Mouse (Mus musculus) liver (tissue): ENCODE data around the gene Mthfd1.

Experiments
- DNase-seq: peaks from one replicate; pipeline ENCODE4 v3.0.0-alpha.2; 2020; ENCODE audit warnings: mixed read lengths

Gene Mthfd1

DNA sequence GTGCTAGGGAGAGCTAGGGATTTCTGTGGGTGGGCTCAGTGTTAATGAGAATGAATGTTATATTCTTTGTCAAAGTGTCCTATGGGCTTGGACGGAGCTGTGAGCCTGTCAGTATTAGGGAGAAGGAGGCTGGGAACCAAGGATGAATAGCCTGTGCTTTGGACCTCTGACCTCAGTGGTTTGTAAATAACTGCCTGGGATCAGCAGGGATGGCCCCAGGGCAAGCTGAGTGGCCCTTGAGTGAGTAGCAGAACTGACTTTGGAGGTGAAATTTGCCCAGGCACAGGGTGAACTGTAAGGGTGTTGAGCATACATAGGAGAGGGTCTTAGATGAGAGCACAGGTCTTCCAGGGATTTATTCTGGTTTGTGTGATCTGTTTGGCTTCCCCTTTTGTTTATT, 8.8 kb downstream of the Mthfd1 start:
- no peak for DNase-seq

DNA sequence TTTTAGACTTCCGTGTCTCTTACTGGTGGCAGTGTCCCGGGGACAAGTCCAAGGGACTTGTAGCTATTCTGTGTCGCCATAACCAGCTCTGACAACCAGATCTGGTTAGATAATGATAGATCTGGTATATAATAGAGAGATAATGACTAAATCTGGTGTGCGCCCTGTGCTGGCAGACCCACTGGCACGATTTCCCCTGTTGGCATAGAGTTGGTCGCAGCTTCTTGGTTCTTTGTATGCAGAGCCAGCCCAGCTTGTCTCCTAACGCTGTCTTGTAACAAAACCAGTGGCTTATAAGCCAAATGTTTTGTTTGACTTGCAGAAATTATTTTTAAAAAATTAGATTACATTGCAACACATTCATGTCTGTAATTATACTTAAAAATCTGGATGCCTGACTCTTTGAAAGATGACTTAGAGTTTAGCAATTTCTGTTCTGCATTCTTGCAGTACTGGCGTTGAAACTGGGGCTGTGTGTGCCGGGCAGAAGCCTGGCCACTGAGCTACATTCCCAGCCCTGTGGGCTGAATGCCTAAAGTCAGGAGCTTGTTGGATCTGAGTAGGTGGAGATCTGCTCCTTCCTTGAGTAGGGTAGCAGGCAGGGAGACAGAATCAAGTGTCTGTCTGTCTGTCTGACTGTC, 9.3 kb downstream of the Mthfd1 start:
- no peak for DNase-seq

DNA sequence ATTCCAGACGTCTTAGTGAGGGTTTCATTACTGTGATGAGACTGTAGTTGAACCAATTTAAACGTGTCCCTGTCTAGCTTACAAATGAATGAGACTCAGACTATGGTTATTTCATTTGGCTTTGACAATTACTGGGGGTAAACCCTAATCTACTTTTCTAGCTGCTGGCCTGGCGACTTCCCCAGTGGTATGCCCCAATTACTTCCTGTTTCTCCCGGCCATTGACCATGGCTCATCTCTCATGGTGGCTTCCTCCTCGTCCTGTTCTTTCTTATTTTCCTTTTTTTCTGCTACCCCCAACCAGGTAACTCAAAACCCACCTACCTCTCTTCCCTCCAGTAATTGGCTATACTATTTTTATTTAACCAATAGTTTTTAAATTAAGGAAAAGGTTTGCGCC, 9.9 kb downstream of the Mthfd1 start:
- DNase-seq, result no peak

DNA sequence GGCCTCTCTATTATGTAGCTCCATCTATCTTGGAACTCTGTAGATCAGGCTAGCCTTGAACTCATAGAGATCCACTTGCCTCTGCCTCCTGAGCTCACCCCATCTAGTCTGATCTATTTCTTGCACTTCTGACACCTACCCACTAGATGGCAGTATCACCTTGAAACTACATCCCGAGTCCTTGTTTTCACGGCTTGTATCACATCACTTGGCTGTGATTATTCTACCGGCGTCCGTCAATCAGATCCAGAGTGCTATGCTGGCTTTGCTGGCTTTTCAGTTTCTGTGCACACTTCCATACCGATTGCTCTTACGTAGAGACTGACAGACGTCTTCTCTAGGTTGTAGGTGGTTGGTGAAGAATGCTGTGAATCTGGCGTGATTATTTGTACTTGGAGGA, 11.8 kb downstream of the Mthfd1 start:
- DNase-seq, result no peak

DNA sequence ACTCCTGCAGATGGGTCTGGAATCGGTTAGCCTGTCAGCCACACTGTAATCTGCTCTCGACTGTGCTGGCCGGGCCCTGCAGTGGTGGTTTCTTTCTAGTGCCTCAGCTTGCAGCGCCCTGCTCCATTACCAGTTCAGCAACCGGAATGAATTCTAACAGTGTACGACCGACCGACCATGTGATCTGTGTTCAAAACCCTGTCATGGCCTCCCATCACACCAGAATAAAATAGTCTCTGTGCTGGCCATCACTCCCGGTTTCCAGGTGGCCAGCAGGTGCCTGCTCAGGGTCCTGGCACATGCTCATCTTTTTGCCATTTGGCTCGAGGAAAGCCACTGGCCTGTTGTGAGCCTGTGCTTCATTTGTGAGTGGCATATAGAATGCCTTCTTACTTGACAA, 13.6 kb downstream of the Mthfd1 start:
- DNase-seq, result no peak

DNA sequence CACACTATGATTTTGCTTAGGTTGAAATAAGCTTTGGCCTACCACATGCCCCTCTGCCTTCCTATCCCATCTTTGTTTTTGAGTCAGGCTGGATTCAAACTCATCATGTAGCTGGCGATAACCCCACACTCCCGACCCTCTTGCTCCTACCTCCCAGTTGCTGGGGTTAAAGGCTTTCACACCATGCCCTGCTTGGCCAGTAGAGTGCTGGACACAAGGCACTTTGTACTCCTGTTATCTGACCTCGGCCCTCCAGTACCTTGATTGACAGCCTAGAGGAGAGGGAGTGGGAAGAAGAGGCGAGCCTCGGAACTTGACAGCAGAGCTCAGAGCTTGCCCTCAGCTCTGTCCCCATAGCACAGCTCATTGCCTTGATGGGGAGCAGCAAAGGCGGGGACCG, 14.1 kb downstream of the Mthfd1 start:
- DNase-seq, result peak; percentile 25

DNA sequence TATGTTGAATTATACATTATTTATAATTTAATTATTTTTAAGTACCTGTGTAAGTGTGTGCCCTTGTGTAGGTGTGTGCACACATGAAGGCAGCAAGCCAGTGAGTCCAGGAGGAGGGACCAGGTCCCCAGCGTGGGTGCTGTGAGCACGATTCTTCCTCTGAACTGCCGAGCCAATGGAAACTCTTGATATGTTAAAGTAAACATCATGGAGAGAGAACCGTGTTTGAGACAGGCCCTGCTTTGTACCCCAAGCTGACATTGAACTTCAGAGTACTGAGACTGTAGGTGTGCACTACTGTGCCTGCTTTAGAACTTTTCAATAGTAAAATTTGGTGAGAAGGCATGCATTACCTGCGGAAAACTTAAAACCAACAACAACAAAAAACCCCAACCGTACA, 16.4 kb downstream of the Mthfd1 start:
- no peak for DNase-seq

DNA sequence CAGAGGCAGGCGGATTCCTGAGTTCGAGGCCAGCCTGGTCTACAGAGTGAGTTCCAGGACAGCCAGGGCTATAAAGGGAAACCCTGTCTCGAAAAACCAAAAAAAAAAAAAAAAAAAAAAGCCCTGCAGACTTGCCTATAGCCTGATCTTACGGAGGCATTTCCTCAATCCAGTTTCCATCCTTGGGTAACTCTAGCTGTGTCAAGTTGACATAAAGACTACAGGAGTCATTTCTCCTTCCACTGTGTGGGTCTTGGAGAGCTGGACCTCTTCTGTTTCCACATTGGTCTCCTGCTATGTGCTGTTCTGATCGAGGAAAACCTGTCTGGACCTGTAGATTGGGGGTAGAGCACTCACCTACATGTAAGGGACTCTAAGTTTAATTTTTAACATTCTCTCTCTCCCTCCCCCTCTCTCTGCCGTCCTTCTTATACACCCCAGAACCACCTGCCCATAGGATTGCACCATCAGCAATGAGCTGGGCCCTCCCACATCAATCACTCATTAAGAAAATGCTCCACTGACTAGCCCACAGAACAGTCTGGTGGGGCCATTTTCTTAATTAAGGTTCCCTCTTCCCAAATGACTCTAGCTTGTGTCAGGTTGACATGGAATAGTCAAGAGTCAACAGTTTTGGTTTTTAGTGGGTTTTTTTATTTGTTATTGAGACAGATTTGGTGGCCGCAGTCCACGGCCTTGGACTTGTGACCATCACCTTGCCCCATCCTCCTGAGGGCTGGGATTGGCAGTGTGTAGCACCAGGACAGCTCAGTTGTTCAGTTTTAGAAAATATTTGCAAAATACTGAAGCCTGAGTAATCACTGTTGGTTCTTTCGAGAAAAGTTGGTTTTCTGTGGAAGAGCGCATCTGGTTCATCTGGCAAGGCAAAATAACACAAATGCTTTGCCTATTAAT, 17.8 kb downstream of the Mthfd1 start:
- DNase-seq, result no peak

DNA sequence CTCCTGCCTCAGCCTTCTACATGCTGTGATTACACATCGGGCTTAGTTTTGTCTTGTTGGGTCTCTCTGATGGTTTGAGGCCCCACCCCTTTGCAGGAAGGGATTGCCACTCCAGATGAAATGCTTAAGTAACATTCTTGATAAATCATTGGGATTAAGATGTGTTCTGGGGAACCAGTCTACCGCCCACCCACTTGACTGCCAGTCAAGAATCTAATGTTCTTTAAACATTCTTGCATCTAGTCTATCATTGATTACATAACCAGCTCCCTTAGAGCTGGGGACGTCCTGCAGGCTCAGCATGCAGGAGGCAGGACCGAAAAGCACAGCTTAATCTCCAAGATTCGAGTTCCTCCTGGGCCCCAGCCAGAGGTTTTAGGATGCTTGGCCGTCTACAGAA, 23.1 kb downstream of the Mthfd1 start:
- no peak for DNase-seq

DNA sequence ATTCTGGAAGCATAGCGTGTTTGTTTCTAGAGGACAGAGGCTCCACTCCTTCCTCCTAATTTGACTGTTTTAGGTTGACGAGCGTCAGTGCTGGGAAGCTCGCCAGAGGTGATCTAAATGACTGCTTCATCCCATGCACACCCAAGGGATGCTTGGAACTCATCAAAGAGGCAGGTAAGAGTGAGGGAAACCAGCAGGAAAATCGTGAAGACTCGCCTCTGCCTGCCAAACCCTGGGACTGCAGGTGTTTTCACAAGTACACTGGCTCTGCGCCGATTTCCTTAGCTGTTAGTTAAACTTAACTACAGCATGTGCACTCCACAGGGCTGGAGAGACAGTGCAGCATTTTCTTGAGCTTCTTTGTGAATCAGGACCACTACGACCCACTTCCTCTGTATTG, 25.5 kb downstream of the Mthfd1 start:
- no peak for DNase-seq

DNA sequence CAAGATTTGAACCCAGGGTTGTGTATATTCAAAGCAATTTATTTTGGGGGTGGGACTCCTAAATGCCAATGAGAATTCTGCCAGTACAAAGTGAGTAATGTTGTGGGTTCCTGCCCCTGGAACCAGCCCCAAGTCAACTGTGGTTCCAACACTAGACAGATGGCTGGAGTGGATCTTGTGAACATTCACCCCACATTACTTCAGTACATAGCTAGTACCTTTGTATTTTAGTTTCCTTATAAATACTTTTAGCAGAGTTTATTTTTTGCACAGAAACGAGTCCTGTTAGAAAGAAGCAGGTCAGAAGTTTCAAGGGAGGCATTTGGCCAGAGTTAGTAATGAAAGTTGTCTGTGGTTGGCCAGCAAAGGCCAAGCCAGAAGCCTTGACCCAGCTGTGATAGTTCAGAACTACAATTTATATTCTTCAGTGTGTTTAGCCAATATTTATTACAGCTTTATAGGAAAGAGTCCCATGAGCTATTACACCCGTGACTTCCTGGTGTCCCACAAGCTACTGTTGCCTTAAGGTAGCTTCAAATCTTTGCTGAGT, 26.1 kb downstream of the Mthfd1 start:
- no peak for DNase-seq

DNA sequence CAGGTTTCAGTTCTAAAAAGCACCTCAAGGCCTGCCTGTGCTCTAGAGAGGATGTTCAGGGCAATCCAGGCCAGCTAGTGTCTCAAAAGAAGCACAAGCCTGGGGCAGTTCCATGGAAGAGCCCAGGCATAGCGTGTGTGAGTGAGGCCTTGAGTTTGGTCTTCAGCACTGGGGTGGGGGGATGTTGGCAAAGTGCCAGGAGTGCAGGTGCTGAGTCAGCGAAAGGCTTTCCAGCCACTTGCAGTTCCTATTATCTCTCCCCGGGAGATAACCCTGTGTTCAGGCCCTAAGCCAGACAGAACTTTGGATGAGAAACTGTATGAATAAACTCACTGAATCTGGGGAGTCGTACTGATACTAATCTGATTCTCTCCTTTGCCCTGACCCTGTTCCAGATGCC, 27.0 kb downstream of the Mthfd1 start:
- peak; percentile 44 for DNase-seq

DNA sequence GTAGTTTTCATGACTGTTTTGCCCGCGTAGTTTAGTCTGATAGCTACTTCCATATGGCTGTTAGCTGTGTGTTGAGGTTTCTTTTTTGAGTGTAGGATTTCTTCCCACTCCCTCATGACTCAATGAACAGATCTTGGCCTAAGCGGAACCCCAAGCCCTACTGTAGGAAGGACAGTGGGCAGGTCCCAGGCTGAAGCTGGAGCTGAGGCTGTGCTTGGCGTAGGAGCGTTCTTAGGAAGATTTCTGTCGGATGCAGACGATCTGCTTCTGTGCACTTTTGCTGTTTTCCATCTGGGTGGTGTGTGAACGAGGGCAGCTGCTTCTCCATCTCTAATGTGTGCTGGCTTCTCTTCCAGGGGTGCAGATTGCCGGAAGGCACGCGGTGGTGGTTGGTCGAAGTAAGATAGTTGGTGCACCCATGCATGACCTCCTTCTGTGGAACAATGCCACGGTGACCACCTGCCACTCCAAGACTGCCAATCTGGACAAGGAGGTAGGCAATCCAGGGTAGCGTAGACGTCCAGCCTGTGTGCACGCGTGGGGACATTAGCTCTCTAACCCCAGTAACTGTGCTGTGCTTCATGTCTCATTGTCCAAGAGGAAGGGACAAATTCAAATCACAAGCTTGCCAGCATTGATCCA, 27.6 kb downstream of the Mthfd1 start:
- DNase-seq, result no peak

DNA sequence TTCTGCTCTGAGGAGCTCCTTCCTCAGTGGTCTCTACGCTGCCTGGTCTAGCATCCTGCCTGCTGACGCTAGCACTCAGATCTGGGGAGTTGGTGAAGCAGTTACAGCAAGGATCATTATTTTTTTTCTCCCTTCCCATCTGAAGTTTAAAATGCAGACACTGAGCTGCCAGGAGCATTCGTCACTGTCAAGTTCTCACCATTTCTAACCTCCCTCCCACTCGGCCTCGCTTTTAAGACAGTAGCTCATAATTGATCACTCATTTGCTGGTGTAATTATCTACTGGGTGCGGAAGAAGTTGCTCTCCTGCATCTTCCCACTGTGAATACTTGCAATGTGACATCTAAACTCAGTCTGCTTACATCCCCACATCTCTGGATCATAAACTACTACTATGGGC, 30.3 kb downstream of the Mthfd1 start:
- no peak for DNase-seq

DNA sequence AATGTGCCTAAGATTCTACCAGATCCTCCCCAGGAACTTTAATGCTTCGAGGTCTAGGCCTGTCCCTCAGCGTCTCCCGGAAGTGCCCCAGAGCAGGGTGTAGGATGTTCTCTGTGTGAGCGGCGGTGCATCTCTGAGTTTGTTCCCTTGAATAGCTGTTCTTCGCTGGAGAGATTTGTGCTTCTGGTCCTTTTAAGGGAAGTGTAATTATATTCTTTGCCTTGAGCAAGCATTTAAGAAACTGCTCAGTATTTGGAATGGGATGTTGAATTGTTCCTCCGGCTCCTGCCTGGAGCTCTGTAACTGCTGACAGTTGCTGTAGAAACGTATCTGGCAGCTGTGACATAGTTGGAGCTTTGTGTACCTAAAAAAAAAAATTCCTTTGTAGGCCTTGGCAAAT, 32.9 kb downstream of the Mthfd1 start:
- DNase-seq, result no peak

DNA sequence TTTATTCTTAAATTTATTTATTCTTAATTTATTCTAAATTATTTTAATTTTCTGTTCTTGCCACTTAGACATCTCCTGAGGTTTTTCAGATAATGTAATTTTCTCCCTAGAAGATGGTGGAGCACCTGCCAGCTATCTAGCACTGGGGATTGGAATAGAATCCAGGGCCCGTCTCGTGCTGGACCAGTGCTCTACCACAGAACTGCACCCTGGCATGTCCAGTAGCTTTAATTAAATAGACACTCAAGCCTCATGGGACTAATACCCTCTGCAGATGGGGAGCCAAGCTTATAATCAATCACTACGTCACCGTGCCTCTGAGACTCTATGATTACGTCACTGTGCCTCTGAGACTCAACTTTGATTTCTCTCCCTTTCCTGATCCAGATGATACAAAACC, 33.4 kb downstream of the Mthfd1 start:
- no peak for DNase-seq

DNA sequence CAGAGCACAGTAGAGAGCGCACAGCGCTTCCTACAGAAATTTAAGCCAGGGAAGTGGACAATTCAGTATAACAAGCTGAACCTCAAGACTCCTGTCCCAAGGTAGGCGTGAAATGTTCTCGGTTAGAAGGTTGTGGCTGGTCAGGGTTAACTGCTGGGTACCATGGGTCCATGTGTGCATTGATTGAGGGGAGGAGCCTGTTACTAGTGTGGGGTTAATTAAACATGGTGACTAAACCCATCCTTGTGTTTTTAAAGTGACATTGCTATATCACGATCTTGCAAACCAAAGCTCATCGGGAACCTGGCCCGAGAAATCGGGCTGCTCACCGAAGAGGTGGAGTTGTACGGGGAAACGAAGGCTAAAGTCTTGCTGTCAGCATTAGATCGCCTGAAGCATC, 34.3 kb downstream of the Mthfd1 start:
- DNase-seq, result no peak

DNA sequence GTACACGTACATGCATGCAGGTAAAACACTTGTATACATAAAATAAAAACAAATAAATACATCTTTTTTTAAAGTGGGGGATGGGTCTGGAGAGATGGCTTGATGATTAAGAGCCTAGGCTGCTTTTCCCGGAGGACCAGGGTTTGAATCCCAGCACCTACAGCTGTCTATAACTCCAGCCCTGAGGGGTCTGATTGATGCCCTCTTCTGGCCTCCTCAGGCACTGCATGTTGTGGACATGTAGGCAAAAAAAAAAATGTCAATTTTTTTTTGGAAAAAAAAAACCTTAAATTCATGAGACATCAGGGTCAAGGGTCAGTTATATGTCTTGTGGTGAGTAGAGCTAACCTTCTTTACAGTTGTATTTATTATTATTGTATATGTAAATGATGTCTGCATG, 35.2 kb downstream of the Mthfd1 start:
- DNase-seq, result no peak

DNA sequence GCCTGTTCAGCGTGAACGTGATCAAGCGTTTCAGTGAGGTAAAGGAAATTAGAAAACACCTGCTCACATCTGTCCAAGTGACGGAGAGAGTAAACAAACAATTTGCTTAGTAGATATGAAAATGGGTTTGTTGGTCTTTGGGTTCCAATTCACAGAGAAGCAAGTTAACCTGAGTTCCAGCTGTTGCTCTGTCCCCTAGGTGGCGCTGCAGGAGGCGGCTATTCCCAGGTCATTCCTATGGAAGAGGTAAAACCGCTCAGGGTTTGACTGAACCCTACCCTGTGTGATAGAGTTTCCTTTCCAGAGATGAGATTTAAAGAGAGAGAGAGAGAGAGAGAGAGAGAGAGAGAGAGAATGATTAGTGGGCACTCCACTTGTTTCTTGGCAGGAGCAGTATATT, 38.1 kb downstream of the Mthfd1 start:
- DNase-seq, result peak; percentile 71

DNA sequence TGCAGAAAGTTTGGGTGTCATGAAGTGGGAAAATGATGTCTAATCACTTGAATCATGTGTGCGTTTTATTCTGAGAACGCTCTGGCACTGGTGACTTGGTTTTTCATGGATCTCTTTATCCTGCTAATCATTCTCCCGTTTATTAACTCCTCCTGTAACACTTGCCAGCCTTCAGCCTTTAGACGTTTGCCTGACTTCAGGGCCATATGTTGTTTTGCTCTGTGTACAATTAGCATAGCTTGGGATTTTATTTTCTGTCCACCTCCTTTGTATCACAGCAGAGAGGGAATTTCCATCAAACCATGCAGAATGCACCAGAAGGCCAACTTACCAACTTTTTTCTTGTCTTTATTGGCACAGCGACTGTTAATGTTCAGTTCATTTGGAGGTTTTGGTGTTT, 42.7 kb downstream of the Mthfd1 start:
- DNase-seq, result no peak

DNA sequence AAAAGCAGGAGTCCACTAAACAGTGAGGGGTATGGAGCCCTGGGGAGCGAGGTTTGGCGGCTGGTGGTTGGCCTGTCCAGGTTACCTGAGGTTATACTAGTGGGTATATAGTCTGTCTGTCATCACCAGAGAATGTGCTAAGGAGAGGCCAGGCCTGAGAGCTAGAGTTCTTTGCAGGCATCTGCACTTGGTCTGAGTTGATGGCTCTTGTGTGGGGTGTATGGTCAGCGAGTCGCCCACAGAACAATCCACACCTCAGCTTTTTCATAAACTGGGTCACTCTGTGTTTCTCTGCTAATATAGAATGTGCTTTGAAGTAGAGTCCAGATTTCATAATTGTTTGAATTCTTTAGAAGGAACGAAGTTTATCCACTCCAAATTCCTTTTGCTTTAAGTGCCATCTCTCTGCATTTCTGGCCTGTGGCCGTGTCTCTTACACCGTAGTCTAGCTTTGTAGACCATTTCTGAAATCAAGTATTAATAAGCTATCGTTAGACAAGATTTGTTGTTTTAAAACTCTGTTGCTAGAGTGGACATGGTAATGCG, 44.3 kb downstream of the Mthfd1 start:
- no peak for DNase-seq

DNA sequence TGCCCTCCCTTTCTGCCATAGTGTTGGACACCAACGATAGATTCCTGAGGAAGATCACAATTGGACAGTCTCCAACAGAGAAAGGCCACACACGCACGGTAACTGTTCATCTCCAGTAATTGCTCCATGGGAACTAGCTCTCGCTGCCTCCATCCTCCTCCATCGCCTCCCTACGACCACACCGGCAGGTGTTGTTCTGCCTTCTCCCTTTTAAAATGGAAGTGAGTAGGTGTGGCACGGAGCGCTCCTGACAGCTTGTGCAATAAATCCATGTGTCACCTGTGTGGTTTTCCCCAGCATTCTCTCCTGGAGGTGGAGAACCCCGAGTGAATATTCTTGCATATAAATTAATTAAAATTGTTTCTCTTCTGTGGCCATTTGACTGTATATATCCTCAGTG, 45.3 kb downstream of the Mthfd1 start:
- DNase-seq, result no peak

DNA sequence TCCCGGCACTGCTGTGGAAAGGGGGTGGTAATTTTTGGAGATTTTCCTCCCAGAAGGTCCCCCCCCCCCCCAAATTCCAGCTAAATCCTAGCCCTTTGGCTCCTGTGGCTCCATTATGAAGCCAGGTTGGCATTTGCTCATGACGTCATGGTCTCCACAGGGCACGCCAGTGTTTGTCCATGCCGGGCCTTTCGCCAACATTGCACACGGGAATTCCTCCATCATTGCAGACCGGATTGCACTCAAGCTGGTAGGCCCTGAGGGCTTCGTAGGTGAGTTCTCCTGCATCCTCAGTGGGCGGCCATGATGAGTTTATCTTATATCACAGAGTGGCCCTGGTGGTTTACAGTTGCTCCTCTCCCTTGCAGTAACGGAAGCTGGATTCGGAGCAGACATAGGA, 48.4 kb downstream of the Mthfd1 start:
- DNase-seq, result no peak

DNA sequence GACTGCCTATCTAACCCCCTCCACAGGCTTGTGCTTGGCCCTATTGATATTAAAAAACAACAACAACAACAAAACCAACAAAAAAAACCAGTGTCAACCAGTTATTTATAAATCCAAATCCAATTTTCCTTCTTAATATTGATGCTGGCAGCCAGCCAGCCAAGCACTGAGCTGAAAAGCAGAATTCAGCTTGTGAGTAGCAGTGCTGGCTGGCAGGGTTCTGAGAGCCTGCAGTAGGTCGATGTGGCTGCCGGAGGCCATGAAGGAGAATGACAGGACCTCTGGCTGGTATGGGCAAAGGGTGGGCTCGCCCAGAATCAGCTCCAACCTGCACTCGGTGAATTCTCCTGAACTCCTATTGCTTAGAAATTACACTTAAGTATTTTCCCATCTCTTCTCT, 49.1 kb downstream of the Mthfd1 start:
- no peak for DNase-seq
